Mouse (Mus musculus) ovary, adult 18-20 months (tissue): ENCODE measurements around the gene Hyal2.
"Not testable (repeated sequence)": the region's sequence is repeated elsewhere in the genome, so short reads cannot be mapped to it uniquely, and the experiment has no call there.

ENCODE experiments used
- DNase-seq: peaks from one replicate; pipeline ENCODE4 v3.0.0; 2022; ENCODE audit warnings: low spot score, mixed read lengths

Gene Hyal2

DNA sequence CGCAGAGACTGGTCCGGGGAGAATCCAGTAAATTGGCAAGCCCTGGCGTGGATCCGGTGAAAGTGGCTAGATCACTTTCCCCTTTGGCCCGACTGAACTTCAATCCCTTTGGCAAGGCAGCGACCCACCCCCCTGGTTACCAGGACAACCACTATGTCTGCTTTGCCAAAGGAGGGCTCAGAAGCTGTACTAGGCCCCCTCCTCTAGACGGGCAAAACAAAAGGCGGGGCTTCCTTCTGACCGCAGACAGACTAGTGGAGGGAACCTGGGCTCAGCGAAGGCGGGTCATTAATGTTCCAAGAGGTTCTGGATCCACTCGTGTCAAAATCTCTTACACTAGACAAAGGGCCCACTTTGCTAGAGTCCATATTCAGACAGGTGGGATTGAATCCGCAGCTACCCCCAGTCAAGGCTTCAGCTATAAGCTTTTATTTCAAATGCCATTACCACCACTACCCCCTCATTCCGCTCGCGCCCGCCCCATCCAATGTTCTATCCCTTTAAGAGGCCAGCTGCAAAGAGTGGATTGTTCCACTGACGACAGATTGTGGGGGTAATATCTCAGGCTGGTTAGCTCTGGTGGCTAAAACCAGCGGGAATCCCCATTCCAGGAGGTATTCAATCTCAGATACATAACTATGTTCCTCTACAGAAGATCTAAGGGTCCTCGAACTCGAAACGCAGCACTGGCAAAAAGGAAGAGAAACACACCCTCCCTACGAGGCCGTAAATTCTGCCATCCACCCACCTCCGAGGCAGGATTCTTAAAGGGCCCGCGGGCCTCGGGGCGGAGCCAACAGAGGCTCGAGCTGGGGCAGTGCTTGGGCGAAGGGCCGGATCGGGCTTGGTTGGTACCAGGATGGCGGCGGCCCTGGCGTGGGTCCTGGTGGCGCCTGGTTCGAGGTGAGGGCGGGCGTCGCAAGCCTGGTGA, 851 bp downstream of the Hyal2 start:
- peak; percentile 80 for DNase-seq

DNA sequence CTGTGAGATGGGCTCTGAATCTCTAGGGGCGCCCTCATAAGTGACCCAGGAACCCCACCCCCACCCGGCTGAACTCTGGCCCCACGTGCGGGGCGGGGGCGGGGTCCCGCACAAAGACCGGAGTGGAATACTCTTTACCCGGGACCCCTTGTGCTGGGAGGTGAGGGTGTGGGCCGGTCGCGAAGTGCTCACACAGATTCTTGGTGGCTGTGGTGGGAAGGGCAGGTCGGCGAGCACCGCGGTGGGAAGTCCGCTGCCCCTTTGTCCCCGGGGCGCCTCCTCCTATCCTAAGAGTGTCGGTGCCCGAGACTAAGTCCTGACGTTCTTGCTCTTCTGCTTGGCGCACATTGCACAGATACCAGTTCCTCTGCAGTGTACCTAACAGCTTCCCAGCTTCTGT, 1.5 kb downstream of the Hyal2 start:
- no peak for DNase-seq

DNA sequence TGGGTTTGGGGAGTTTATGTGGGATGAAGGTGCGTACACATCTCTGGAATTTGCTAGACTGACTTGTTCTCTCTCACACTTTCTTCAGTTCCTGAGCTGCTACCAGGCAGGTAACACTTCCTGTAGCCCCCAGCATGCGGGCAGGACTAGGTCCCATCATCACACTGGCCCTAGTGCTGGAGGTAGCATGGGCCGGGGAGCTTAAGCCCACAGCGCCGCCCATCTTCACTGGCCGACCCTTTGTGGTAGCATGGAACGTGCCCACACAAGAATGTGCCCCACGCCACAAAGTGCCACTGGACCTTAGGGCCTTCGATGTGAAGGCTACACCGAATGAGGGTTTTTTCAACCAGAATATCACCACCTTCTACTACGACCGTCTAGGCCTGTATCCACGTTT, 2.3 kb downstream of the Hyal2 start:
- DNase-seq = no peak

DNA sequence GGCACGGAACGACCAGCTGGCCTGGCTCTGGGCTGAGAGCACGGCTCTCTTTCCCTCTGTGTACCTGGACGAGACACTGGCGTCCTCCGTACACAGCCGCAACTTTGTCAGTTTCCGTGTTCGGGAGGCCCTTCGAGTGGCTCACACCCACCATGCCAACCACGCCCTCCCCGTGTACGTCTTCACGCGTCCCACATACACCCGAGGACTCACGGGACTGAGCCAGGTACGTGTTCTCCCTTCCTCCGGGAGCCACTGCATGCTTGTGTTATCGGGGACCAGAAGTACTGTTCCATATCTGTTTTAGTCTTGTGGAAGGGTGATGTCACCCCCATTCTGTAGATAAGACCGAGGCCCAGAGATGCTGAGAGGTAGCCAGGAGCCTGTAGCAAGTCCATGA, 3.1 kb downstream of the Hyal2 start:
- DNase-seq = no peak

DNA sequence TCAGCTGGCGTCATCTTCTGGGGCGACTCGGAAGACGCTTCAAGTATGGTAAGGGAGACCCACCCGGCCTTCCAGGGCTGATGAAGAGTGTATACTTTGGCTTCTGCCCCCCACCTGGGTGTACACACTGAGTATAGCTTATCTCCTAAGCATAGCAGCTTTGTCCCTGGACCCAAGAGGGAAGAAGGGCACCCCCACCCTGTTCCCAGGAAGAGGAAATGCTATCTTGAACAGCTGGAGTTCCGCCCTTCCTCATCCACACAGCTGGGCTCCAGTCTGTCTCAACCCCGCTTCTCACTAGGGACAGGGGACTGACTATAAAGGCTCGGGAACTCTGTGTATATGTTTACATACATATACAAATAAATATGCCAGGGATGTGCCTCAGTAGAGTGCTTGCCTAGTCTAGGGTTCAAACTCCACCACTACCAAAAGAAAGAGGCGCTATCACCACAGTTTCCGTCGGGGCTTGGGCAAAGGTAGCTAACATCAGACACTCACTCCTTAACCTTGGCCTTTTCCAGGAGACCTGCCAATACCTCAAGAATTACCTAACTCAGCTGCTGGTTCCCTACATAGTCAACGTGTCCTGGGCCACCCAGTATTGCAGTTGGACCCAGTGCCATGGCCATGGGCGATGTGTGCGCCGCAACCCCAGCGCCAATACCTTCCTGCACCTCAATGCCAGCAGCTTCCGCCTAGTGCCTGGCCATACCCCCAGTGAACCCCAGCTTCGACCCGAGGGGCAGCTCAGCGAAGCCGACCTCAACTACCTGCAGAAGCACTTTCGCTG, 4.0 kb downstream of the Hyal2 start:
- no peak for DNase-seq

DNA sequence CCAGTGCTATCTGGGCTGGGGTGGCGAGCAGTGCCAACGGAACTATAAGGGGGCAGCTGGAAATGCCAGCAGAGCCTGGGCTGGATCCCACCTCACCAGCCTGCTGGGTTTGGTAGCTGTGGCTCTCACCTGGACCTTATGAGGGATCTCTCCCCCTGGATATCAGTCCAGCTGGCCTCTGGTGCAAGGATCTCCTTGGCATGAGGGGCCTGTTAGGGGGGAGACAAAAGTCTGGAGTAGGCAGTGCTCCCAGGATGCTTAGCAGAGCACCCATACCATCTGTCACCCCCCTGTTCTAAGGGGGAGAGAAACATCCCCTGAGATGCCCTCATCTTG, 4.5 kb downstream of the Hyal2 start:
- DNase-seq = no peak

DNA sequence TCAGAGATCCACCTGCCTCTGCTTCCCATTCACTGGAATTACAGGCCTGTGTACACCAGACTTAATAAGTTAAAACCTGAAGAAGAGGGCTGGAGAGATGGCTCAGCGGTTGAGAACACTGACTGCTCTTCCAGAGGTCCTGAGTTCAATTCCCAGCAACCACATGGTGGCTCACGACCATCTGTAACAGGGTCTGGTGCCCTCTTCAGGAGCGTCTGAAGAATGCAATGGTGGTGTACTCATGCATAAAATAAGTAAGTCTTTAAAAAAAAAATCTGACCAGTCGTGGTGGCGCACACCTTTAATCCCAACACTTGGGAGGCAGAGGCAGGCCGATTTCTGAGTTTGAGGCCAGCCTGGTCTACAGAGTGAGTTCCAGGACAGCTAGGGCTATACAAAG, 6.0 kb downstream of the Hyal2 start:
- not testable (repeated sequence) for DNase-seq

DNA sequence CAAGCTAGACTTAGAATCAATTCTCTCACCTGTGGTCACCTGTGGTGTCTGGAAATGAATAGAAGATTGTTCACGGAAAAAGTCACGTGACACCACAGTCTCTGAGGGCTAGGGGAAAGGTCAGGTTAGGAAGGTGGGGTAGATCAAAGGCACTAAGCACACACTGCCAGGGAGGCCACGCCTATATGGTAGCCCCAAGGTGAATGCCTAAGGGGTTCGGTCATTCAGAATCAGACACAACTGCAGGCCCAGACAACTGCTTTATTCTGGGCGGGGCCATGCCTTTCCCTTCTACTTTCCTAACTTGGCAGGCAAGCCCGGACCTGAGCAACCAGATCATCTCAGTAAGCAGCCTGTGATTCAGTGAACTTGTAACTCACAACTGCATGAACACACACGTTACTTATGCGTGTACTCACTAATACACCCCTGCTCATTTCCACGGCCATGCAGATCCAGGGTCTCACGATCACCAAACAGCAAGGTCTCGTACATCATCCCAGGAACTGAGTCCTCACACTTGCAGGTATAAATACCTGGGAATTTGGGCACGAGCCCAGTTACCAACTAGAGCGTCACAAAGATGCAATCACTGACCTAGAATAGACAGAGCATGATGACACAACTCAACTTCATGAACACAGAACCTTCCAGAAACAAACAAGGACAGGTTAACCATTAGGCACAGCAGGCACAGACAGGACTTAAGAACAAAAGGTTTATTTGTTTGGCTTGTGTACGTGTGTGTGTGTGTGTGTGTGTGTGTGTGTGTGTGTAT, 8.0 kb downstream of the Hyal2 start:
- DNase-seq = no peak

DNA sequence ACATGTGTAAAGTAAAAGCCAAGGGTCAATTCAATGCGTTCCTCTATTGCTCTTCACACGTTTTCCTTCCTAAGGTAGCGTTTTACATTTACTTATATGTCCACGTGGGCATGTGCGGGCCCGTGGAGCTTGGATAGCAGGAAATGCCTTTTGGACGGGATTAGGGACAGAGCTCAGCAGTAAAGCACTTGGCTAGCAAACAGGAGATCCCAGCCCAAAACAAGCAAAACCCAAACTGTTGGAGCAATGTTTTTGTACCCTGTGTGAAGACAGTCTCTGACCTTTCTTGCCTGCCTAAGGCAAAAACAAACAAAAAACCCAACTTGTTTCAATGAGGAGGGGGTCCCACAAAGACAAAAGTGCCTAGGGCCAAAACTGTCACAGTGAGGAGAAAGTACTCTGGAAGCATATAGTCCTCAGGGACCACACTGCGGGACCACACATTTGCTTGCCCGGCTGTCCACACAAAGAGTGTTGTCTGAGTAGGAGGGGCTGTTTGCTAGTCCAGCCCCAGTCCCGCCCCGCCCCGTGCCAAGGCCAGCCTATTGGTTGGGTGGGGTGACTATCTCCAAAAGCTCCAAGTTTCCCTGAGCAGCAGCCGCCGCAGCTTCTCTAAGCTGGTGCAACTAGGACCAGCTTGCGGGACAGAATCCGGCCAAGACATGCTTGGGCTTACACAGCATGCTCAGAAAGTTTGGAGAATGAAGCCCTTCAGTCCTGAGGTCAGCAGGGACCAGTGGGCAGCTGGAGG, 8.8 kb downstream of the Hyal2 start, which contains the start of gene Hyal1:
Gene Hyal1, plus strand, starts transcription at position 571 of the 751 bp plus-strand sequence.
- peak; percentile 78 for DNase-seq

DNA sequence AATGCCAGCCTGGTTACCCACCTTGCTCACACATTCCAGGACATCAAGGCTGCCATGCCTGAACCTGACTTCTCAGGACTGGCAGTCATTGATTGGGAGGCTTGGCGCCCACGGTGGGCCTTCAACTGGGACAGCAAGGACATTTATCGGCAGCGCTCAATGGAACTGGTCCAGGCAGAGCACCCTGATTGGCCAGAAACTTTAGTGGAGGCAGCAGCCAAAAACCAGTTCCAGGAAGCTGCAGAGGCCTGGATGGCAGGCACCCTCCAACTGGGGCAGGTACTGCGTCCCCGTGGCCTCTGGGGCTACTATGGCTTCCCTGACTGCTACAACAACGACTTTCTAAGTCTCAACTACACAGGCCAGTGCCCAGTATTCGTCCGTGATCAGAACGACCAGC, 10.1 kb downstream of the Hyal2 start:
- no peak for DNase-seq

DNA sequence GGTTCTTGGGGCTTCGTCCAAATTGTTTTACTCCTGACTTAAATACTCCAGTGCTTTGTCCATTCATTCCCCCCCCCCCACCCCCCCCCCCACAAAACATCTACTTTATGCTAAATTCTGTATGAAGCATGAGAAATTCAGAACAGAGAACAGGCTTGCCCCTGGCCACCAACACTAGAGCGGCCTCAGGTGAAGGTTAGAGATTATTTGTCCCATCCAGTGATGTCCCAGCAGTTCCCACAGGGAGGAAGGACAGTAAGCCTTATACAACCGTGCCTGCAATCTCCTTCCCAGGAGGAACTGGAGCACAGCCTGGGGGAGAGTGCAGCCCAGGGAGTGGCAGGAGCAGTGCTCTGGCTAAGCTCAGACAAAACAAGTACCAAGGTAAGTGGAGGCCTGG, 10.8 kb downstream of the Hyal2 start, which contains the start of gene Naa80:
Gene Naa80, plus strand, starts transcription at position 301 of the 400 bp plus-strand sequence.
- DNase-seq = no peak

DNA sequence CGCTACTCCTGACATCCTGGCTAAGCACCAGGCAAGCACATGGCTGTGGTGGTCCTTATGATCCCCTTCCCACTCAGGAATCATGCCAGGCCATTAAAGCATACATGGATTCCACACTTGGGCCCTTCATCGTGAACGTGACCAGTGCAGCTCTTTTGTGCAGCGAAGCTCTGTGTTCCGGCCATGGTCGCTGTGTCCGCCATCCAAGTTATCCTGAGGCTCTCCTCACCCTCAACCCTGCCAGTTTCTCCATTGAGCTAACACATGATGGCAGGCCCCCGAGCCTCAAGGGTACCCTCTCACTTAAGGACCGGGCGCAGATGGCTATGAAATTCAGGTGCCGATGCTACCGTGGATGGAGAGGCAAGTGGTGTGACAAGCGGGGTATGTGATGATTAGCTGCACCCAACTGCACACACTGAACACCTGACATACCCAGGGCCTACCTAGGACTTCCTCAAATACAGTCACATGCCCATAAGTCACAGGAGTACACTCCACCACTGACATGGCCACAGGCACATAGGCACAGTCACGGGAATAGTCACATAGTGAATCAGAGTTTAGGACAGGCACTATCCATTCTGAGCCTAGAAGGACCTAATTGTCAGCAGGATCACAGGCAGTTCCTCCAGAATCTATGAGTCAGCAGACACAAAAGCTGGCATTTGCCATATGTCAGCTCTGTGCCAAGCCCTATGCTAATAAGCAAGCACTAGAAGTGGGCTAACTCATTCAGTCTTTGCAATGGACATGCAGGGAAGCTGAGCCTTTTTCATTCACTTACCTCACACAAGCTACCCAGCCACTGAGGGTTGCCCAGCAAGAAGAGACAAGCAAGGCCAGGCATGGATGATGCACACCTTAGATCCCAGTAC, 11.5 kb downstream of the Hyal2 start:
- DNase-seq = no peak

DNA sequence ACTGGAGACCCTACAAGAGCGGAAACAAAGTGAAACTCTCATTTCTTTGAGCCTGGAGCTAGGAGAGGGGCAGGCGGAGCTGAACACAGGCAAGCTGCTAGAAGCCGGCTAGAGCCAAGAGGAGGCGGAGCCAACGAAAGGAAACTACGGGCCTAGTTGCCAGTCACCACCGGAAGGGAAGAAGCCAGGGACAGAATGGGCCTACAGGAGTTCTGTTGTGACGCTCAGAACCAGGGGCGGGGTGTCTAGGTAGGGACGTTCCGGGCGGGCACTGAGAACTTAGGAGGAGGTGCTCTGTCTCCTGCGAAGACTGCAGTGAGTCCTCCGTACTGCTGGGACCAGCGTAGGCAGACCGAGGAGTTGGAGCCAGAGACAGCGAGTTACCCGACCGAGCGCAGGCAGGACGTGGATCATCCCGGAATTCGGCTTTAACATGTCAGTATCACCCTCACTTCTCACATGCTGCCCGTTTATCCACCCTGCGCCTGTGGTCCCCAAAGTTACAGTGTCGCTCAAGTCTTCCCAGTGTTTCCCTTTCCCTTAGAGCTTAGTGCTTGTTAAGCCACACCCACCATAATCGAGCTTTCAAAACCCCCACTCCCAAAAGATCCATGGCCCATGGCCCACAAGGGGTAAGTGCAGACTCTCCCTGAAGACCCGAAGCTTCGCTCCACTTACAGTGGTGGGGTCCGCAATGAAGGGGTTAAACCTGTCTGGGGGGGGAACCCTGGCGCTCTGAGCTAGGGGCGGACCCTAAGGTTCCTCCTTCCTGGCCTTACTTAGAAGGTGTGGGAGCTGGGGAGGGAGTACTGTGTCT, 13.0 kb downstream of the Hyal2 start, which contains the start of gene Hyal3:
Gene Hyal3, plus strand, starts transcription at position 318 of the 817 bp plus-strand sequence.
- peak; percentile 89 for DNase-seq

DNA sequence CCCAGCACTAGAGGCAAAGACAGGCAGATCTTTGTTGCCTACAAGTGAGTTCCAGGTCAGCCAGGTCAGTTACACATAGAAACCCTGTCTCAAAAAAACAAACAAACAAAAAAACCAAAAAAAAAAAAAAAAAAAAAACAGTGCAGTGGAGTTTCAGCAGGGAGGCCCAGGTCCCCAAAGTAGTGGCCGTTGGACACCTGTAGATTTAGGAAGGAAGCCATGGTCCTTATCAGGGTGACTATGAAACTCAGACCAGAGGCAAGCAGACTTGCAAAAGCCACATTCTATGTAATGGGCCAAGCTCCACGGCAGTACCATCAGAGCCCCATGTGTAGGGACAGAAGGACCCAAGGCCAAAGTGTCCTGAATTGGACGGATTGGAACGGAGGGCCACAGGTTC, 13.8 kb downstream of the Hyal2 start:
- no peak for DNase-seq

DNA sequence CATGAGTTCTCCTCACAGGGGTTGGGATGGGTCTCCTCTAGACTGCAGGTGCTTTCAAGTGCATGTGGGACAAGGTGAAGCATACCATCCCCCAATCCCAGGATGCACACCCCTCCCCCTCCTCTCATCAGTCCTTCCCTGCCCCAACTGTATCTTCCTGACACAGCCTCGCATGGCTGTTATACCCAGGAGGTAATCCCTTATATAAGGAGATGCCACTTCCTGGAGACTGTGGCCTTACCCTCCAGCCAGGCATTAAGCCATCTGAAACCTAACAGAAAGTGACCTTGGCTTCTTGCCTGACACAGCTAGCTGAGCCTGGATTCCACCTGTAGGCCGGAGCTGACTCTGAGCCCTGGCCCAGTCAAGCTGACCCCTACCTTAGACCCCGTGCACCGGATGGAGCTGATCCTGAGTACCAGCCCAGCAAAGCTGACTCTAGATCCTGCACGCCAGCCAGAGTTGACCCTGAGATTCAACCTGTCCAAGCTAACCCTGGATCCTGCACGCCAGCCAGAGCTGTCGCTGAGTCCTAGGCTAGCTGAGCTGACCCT, 14.8 kb downstream of the Hyal2 start:
- no peak for DNase-seq

DNA sequence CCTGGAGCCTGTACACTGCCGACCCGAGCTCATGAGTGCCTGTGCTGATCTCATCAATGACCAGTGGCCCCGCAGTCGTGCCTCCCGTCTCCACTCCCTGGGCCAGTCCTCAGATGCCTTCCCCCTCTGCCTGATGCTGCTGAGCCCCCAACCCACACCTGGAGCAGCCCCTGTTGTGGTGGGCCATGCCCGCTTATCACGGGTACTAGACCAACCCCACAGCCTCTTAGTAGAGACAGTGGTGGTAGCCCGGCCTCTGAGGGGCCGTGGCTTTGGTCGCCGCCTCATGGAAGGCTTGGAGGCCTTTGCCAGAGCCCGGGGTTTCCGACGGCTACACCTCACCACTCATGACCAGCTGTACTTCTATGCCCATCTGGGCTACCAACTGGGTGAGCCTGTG, 15.4 kb downstream of the Hyal2 start:
- no peak for DNase-seq

DNA sequence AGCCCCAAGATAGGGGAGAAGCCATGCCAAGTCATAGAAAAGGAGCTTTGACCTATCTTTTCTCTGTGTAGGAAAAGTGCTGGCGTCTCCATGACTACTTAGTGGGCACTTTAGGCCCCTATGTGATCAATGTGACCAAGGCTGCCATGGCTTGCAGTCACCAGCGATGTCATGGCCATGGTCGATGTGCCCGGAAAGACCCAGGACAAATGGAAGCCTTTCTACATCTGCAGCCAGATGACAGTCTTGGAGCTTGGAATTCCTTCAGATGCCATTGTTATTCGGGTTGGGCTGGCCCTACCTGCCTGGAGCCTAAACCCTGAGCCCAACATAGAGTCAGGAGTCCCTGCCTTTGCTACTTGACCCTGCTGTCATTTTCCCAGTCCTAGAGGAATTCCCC, 18.8 kb downstream of the Hyal2 start:
- no peak for DNase-seq

DNA sequence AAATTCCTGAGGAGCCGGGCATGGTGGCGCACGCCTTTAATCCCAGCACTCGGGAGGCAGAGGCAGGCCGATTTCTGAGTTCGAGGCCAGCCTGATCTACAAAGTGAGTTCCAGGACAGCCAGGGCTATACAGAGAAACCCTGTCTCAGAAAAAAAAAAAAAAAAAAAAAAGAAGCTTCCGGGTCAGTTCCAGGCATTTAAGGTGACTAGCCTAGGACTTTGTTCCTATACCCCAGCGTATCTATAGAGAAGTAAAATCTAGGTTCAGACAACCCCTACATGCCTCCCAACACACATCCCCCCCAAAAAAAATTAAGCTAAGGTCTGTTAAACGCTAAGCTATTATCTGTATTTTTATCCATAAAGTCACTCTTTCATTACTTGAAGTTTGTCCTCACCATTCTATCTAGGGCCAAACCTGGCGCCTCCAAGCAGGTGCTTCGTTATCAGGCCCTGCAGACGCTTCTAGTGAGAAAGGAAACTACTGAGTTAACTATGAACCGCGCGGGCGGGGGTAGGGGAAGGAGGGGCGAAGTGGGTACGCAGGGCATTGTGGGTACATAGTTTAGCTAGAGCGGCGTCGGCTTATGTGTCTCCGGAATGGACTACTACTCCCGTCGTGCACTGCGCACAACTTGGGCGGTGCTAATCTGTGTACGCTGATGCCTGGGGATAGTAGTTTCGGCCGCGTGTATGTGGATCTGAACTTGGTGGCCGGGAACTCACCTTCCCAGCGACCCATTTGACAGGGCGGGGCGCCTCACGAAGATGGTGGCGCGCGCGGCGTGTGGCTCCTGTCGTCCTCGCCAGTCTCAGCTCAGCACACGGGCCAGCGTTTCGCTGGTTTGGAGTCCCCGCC, 19.5 kb downstream of the Hyal2 start, which contains the start of gene Ifrd2:
Gene Ifrd2, plus strand, starts transcription at position 669 of the 859 bp plus-strand sequence.
- DNase-seq = peak; percentile 97
